Mouse (Mus musculus) G1E (cell line): Measurements from ENCODE around the gene Kcnip1.

Source experiments
- CTCF ChIP-seq: IDR thresholded peaks from 2 replicates; pipeline ENCODE4 v1.5.1; 2012; ENCODE audit warnings: low read depth, low read length, inconsistent platforms, mixed read lengths
- GATA1 ChIP-seq: IDR thresholded peaks from 2 replicates; pipeline ENCODE4 v1.6.1; 2012; ENCODE audit warnings: borderline replicate concordance, low read length, inconsistent platforms, mixed read lengths
- GATA2 ChIP-seq: IDR thresholded peaks from 2 replicates; pipeline ENCODE4 v1.6.1; 2012; ENCODE audit warnings: low read depth, low read length, inconsistent platforms, borderline replicate concordance
- POLR2AphosphoS5 ChIP-seq: IDR thresholded peaks from 2 replicates; pipeline ENCODE4 v1.6.1; 2012; ENCODE audit warnings: low read depth, low read length, inconsistent platforms; ENCODE audit not compliant: insufficient replicate concordance
- TAL1 ChIP-seq: conservative IDR thresholded peaks from 2 replicates; pipeline ENCODE4 v1.6.1; 2012; ENCODE audit warnings: low read depth, low read length, inconsistent platforms, mixed read lengths

DNA sequence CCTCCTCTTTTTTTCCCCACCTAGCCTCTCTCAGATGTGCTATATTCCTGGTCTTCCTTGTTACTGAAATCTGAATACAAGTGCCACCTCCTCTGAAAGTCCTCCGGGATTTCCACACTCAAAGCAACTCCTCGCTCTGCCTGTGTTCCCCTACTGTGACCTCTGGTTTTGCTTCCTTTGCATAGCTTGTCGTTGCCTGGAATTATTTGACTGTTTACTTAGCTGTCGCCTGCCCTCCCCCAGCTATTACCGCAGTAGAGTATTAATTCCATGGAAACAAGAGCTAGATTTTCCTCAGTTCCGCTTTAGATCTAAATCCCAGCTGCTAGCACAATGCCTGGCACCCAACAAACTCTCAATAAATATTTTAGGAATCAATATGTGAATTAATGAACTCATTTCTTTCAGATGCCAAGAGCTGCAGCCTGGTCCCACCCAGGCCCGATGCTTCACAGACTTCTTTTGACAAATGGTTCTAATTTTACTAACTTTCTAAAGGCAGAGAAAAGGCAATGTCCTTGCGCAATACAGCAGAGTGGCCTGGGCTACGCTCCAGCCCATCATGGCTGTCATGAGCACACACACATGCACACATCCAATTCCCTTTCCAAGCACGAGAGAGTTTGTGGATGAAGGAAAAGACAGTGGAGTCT lies 192.4 kb downstream of the Kcnip1 start:
- TF ChIP-seq CTCF (no peak), GATA1 (no peak), POLR2AphosphoS5 (no peak), TAL1 (no peak), GATA2 (no peak)
